Mouse (Mus musculus): Measurements from ENCODE around the gene Rhox4a.
"Not testable (repeated sequence)": the region's sequence is repeated elsewhere in the genome, so short reads cannot be mapped to it uniquely, and the experiment has no call there.

Rhox4a gene

GRCm38 (mm10) chrX:37265038-37265437, at the start of gene Rhox4a:
TSS of gene Rhox4a (plus strand) at chrX:37265338.
- in situ Hi-C loops (cut with MboI, MseI) = not testable (repeated sequence)

GRCm38 (mm10) chrX:37222158-37222557, 43.0 kb upstream of the Rhox4a start, which contains the start of gene Rhox1:
TSS of gene Rhox1 (minus strand) at chrX:37222258.
- in situ Hi-C loops (cut with MboI, MseI) = loop anchor here (10.0 kb wide), 1 partner anchor 183 kb away; no protein-coding TSS in a partner anchor

GRCm38 (mm10) chrX:37244676-37245075, 20.5 kb upstream of the Rhox4a start, which contains the start of gene Rhox2a:
TSS of gene Rhox2a (plus strand) at chrX:37244976.
- in situ Hi-C loops (cut with MboI, MseI) = loop anchor here (10.0 to 25.0 kb wide), 2 partner anchors 170 to 568 kb away; partner anchors contain the start of genes Rhox2b and Rhox5

GRCm38 (mm10) chrX:37249619-37250018, 15.5 kb upstream of the Rhox4a start, which contains the start of gene Rhox3a:
TSS of gene Rhox3a (plus strand) at chrX:37249919.
- in situ Hi-C loops (cut with MboI, MseI) = loop anchor here (5.0 to 25.0 kb wide), 3 partner anchors 165 to 563 kb away; partner anchors contain the start of genes Rhox2b, Rhox3e and Rhox5
